Mouse (Mus musculus) neural tube, embryonic 11.5 days (tissue): ENCODE data around the gene Phldb2. TPM values are rescaled to one million over a fixed set of nuclear protein-coding genes. Genes with fewer than 3 reads are reported as not detected.

Experiments
- ATAC-seq: fragments of 200-750 bp; cut with Nextera tagmentation; 2 replicates; pipeline ENCODE4 v1.8.0; 2017; ENCODE audit warnings: moderate number of reproducible peaks, mild to moderate bottlenecking, moderate TSS enrichment, moderate library complexity; ENCODE audit not compliant: insufficient read depth, low FRiP score, low TSS enrichment
- DNase-seq: peaks from one replicate; pipeline ENCODE4 v3.0.0-alpha.2; 2015; ENCODE audit warnings: low spot score
- H3K27ac ChIP-seq: fragments of 300-500 bp; sonication (generic); 2 replicates; pipeline ENCODE4 v1.5.1; 2014; ENCODE audit warnings: low read depth, mild to moderate bottlenecking, low read length
- H3K27me3 ChIP-seq: fragments of 300-500 bp; sonication (generic); 2 replicates; pipeline ENCODE4 v1.6.1; 2014; ENCODE audit warnings: mild to moderate bottlenecking, low read length, mixed read lengths; ENCODE audit not compliant: control insufficient read depth, insufficient read depth
- H3K36me3 ChIP-seq: fragments of 300-500 bp; sonication (generic); 2 replicates; pipeline ENCODE4 v1.6.1; 2014; ENCODE audit warnings: mild to moderate bottlenecking, low read length, moderate library complexity, mixed read lengths; ENCODE audit not compliant: control insufficient read depth, insufficient read depth
- H3K4me1 ChIP-seq: fragments of 300-500 bp; sonication (generic); 2 replicates; pipeline ENCODE4 v1.6.1; 2014; ENCODE audit warnings: low read length, mixed read lengths; ENCODE audit not compliant: control insufficient read depth, insufficient read depth
- H3K4me2 ChIP-seq: fragments of 300-500 bp; sonication (generic); 2 replicates; pipeline ENCODE4 v1.6.1; 2014; ENCODE audit warnings: low read depth, mild to moderate bottlenecking, moderate library complexity
- H3K4me3 ChIP-seq: fragments of 300-500 bp; sonication (generic); 2 replicates; pipeline ENCODE4 v1.5.1; 2014; ENCODE audit warnings: low read depth, low read length
- H3K9ac ChIP-seq: fragments of 300-500 bp; sonication (generic); 2 replicates; pipeline ENCODE4 v1.6.1; 2014; ENCODE audit warnings: mild to moderate bottlenecking, low read length
- H3K9me3 ChIP-seq: fragments of 300-500 bp; sonication (generic); 2 replicates; pipeline ENCODE4 v1.6.1; 2016; ENCODE audit warnings: low read length; ENCODE audit not compliant: control insufficient read depth
- WGBS: fragments of 180-500 bp; shearing (Covaris S2); extraction: QIAGEN DNeasy Blood & Tissue Kit; methylation state at CpG from one replicate; pipeline ENCODE4 v1.1.7; 2014; 5-methylcytosine and 5-hydroxymethylcytosine counted together
- polyA plus RNA-seq: library from polyadenylated mRNA; unstranded; fragments of >200 nt; fragmentation: Nextera tagmentation; extraction: Ambion mirVana; gene quantifications from 2 replicates; pipeline ENCODE4 v1.2.1, GENCODE M21; 2014

Gene Phldb2
- polyA plus RNA-seq, 1 experiment from 2014 or later = 31.4 TPM

DNA sequence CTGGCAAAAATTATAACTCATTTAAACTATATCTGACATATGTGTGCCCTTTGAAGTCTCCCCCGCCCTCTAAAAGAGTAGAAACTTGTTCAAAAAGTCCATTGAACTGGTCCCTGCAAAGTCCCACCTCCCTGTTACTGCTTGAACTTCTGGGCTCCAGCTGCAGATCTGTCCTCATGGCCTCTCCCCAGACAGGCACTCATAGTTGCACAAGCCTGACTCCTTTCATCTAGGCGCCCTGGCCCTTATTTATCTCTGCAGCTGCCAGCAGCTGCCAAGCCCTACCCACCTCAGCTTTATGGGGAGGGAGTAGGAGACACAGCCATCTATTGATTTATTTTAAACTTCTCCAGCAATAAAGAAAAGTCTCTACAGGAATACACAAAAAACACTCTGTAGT is 143.2 kb downstream of the Phldb2 start:
- no peak overlapping the region for H3K9ac ChIP-seq
- WGBS = 56% methylated on average over 2 of the region's 2 CpGs
- no peak for ATAC-seq
- H3K9me3 ChIP-seq = no peaks in the 10 kb centered on the region
- H3K4me2 ChIP-seq = no peak overlapping the region
- peaks cover 2% of the 10 kb centered on the region; the same call in 1 of the 2 replicates for H3K36me3 ChIP-seq
- DNase-seq = no peak
- no peak overlapping the region for H3K27ac ChIP-seq
- H3K4me3 ChIP-seq = no peak overlapping the region
- no peaks in the 10 kb centered on the region for H3K4me1 ChIP-seq
- H3K27me3 ChIP-seq = no peaks in the 10 kb centered on the region

DNA sequence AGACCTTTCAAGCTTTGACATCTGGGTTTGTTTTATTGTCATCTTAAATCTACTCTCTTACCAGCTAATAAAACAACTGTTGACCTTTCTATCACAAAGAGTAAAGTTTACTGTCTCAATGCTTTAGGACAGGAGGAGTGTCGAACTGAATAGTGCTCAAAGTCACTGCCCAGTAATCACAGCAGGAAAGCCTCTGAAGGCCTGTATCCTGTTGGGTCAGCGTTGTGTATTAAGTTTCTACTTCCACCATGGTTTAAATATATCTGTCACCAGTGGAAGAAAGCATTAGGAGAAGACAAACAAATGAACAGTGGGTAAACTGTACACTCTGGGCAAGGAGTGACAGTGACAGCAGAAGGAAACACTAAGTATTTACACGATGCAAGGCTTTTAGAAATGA is 148.7 kb downstream of the Phldb2 start:
- ATAC-seq (no peak), DNase-seq (no peak)
- H3K4me2 ChIP-seq = no peak overlapping the region
- WGBS = 62% methylated on average over 3 of the region's 3 CpGs
- no peaks in the 10 kb centered on the region for H3K9me3 ChIP-seq
- no peak overlapping the region for H3K9ac ChIP-seq
- H3K4me3 ChIP-seq = no peak overlapping the region
- H3K4me1 ChIP-seq = no peaks in the 10 kb centered on the region
- peaks cover 2% of the 10 kb centered on the region; the same call in 1 of the 2 replicates for H3K36me3 ChIP-seq
- H3K27ac ChIP-seq = no peak overlapping the region
- H3K27me3 ChIP-seq = no peaks in the 10 kb centered on the region

DNA sequence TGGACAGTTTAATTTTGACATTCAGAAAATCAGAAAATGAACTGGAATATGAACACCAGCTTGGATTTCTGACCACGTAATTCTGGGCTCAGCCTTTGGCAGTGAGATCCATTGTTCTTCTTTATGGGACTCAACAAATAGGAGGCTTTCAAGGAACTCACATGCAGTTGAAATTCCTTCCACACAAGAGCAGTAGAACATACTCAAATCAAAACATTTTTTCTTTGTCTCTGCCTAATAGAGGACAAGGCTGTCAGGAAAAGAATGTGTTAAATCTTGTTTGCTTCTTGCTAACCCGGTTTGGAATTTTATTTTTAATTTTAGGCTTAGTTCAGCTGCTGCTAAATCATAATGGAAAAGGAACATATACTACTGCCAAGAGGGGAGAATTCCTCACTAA is 153.0 kb downstream of the Phldb2 start:
- no peak for DNase-seq
- 76% methylated on average over 2 of the region's 2 CpGs for WGBS
- Histone ChIP-seq H3K27me3 (no peaks in the 10 kb centered on the region), H3K4me2 (no peak overlapping the region), H3K9me3 (no peaks in the 10 kb centered on the region), H3K27ac (no peak overlapping the region), H3K4me3 (no peak overlapping the region), H3K4me1 (no peaks in the 10 kb centered on the region), H3K36me3 (no peaks in the 10 kb centered on the region; the same call in none of the 2 replicates), H3K9ac (no peak overlapping the region)
- ATAC-seq = no peak

DNA sequence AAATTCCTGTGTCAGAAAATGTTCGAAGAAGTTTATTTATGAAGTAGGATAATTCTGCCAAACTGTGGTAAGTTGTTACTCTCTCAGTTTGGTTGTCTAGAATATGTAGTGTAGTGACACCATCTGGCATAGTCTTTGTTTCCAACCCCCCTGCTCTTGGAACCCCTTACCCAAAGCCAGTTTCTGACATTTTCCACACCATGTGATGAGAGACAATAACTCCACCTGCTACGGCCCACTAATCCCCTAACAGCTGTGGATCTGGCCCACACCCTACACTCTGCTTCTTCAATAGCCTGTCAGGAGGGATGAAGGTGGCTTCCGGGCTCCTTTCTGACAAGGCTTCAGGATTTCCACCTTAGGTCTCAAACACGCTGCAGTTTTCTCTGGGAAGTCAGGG is 154.2 kb downstream of the Phldb2 start:
- Histone ChIP-seq H3K27me3 (no peaks in the 10 kb centered on the region), H3K9ac (no peak overlapping the region), H3K27ac (no peak overlapping the region), H3K4me2 (no peak overlapping the region), H3K4me3 (no peak overlapping the region), H3K36me3 (no peaks in the 10 kb centered on the region; the same call in none of the 2 replicates), H3K4me1 (no peaks in the 10 kb centered on the region), H3K9me3 (no peaks in the 10 kb centered on the region)
- whole genome bisulfite sequencing = 84% methylated on average over 4 of the region's 4 CpGs
- ATAC-seq (no peak), DNase-seq (no peak)

DNA sequence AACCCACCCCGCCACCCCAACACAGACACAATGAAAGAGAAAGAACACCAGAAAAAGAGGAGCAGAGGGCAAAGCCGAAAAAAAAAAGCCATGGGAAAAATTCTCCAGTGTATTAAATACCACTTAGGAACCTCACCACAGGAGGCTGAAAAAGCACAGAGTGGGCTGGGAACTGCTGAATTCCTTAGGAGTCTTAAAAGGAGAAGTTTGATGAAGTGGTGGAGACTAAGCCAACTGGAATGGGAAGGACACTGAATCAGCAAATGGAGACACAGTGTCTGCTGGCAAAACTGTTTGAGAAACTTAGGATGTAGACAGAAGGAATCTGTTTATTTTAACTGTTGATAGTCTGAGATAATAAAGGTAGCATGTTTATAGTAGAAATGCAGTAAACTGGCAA is 154.8 kb downstream of the Phldb2 start:
- Histone ChIP-seq H3K9ac (no peak overlapping the region), H3K36me3 (no peaks in the 10 kb centered on the region; the same call in none of the 2 replicates), H3K27me3 (no peaks in the 10 kb centered on the region), H3K4me1 (no peaks in the 10 kb centered on the region), H3K4me3 (no peak overlapping the region), H3K9me3 (no peaks in the 10 kb centered on the region), H3K27ac (no peak overlapping the region), H3K4me2 (no peak overlapping the region)
- no peak for ATAC-seq
- no peak for DNase-seq
- 82% methylated on average over 2 of the region's 2 CpGs for WGBS

DNA sequence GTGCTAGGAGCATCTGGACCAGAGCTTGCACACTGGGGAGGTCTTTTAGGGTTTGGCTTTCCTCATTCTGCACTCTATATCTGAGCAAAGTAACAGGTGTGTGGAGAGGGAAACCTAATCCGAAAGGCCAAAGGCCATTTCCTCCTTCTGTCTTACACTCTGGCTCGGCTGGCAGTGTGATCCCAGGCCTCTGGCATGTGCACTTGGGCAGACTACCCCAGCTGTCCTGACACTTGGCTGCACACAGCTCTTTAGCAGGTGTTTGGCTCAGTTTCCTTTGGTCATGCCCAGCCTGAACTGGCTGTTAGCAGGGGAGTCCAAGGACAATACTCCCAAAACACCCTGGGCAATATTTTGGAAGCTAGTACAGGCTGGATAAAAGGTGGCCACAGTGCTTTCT is 156.6 kb downstream of the Phldb2 start:
- H3K9ac ChIP-seq = no peak overlapping the region
- DNase-seq (no peak), ATAC-seq (no peak)
- H3K4me3 ChIP-seq = no peak overlapping the region
- H3K4me2 ChIP-seq = no peak overlapping the region
- no peak overlapping the region for H3K27ac ChIP-seq
- no peaks in the 10 kb centered on the region for H3K9me3 ChIP-seq
- H3K4me1 ChIP-seq = no peaks in the 10 kb centered on the region
- no peaks in the 10 kb centered on the region for H3K27me3 ChIP-seq
- 60% methylated on average over 2 of the region's 2 CpGs for WGBS
- H3K36me3 ChIP-seq = no peaks in the 10 kb centered on the region; the same call in none of the 2 replicates

DNA sequence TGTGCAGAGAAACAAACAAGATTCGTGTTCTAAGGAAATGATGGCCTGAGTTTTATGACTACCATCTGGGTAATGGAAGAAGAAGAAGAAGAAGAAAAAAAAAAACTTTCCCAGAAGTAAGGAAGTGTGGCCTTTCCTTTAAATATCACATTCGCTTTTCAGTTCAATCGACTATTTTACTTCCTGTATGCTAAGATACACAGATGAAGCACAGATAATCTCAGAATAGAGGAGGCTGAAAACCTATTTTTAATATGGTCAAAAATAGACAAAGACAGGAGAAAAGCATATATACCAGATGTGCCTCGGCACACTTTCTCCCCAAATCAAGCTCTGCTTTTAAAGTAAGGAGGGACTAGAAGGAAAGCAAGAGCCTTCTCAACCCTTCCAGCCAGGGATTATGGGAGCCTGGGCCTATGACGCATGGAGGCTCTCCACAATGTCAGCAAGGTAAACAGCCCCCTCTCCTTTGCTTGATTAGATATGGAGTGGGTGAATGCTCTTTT is 158.2 kb downstream of the Phldb2 start:
- Histone ChIP-seq H3K27me3 (no peaks in the 10 kb centered on the region), H3K4me3 (no peak overlapping the region), H3K9me3 (no peaks in the 10 kb centered on the region), H3K27ac (no peak overlapping the region), H3K4me2 (no peak overlapping the region), H3K36me3 (no peaks in the 10 kb centered on the region; the same call in none of the 2 replicates), H3K4me1 (no peaks in the 10 kb centered on the region), H3K9ac (no peak overlapping the region)
- ATAC-seq (no peak), DNase-seq (no peak)
- 80% methylated on average over 5 of the region's 5 CpGs for WGBS

DNA sequence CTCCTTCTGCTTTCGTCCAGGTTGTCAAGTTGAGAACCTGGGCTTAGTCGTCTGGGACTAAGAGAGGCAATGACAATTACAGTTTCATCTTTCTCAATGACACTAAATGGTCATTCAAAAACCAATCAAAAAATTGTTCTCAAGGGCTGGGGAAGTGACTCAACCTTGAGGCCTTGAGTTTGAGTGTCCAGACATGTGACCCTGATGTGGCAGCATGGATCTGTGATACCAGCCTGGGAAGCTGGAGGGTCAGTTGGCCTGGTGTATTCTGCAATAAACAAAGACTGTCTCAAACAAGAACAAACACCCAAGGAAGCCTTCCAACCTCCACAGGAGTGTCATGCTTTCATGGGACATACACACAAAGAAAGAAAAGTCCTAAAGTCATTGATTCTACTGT is 160.6 kb downstream of the Phldb2 start:
- H3K27me3 ChIP-seq = no peaks in the 10 kb centered on the region
- H3K9me3 ChIP-seq = no peaks in the 10 kb centered on the region
- H3K4me1 ChIP-seq = no peaks in the 10 kb centered on the region
- H3K27ac ChIP-seq = no peak overlapping the region
- DNase-seq = no peak
- no peak overlapping the region for H3K4me2 ChIP-seq
- 89% methylated on average over 2 of the region's 2 CpGs for whole genome bisulfite sequencing
- H3K9ac ChIP-seq = no peak overlapping the region
- no peak for ATAC-seq
- no peak overlapping the region for H3K4me3 ChIP-seq
- no peaks in the 10 kb centered on the region; the same call in 1 of the 2 replicates for H3K36me3 ChIP-seq

DNA sequence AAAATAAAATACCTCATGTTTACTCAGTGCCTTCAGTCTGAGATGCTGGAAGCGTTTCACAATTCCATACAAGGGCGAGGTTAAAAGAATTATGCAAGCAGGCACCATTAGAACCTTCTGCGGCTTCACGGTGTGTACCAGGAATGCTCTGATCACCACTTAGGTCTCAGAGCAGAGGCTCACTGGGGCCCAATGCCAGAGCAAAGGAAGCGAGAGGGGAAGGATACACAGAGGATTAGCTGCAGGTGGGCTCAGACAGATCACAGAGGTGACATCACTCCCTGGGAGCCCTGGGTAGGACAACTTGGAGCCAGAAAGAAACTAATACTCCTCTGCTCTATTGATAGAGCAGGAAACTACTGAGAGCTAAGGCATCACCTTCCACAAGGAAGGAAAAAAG is 162.1 kb downstream of the Phldb2 start:
- H3K27me3 ChIP-seq = no peaks in the 10 kb centered on the region
- ATAC-seq (no peak), DNase-seq (no peak)
- 64% methylated on average over 5 of the region's 5 CpGs for WGBS
- H3K9ac ChIP-seq = no peak overlapping the region
- H3K9me3 ChIP-seq = no peaks in the 10 kb centered on the region
- no peak overlapping the region for H3K27ac ChIP-seq
- no peaks in the 10 kb centered on the region for H3K4me1 ChIP-seq
- no peak overlapping the region for H3K4me3 ChIP-seq
- no peak overlapping the region for H3K4me2 ChIP-seq
- H3K36me3 ChIP-seq = no peaks in the 10 kb centered on the region; the same call in 1 of the 2 replicates
